Mouse (Mus musculus): Measurements from ENCODE around the gene Txnip. TPM values are rescaled to one million over a fixed set of nuclear protein-coding genes. Genes with fewer than 3 reads are reported as not detected.

Gene Txnip
- polyA plus RNA-seq, 1 experiment from 2014 or later, result 48.9 TPM

- no peak overlapping the region for H3K27ac ChIP-seq (ENCODE audit: low read depth, low read length)
- no peak overlapping the region for H3K4me2 ChIP-seq (ENCODE audit: low read depth, low read length)
- H3K4me1 ChIP-seq (ENCODE audit: control insufficient read depth, insufficient read depth, low read length), result no peaks in the 10 kb centered on the region
- H3K9ac ChIP-seq (replicated peaks; ENCODE audit: low read depth, low read length), result no peak overlapping the region
- no peaks in the 10 kb centered on the region for H3K27me3 ChIP-seq (ENCODE audit: control insufficient read depth, insufficient read depth, low read length)
- H3K4me3 ChIP-seq (ENCODE audit: low read depth, low read length), result no peak overlapping the region
- no peaks in the 10 kb centered on the region for H3K36me3 ChIP-seq (ENCODE audit: control insufficient read depth, insufficient read depth, low read length)
- peak; percentile 21; the same call in 1 of the 2 replicates for ATAC-seq (ENCODE audit: low read depth)
- no peaks in the 10 kb centered on the region for H3K9me3 ChIP-seq (ENCODE audit: control insufficient read depth, low read length)
- 42% methylated on average over 4 of the region's 4 CpGs for WGBS
These were observed 10.9 kb upstream of the Txnip start for GRCm38 (mm10) chr3:96546880-96547279.

GRCm38 (mm10) chr3:96547389-96547960 is 10.3 kb upstream of the Txnip start:
- no peak overlapping the region for H3K27ac ChIP-seq (ENCODE audit: low read depth, low read length)
- peak overlapping the region; percentile 9; the same call in 1 of the 2 replicates for H3K4me2 ChIP-seq (ENCODE audit: low read depth, low read length)
- no peaks in the 10 kb centered on the region for H3K4me1 ChIP-seq (ENCODE audit: control insufficient read depth, insufficient read depth, low read length)
- ATAC-seq (ENCODE audit: low read depth), result peak; percentile 63; the same call in 1 of the 2 replicates
- WGBS, result 12% methylated on average over 14 of the region's 14 CpGs
- H3K9me3 ChIP-seq (ENCODE audit: control insufficient read depth, low read length), result no peaks in the 10 kb centered on the region
- H3K4me3 ChIP-seq (ENCODE audit: low read depth, low read length), result no peak overlapping the region
- H3K27me3 ChIP-seq (ENCODE audit: control insufficient read depth, insufficient read depth, low read length), result no peaks in the 10 kb centered on the region
- no peak overlapping the region for H3K9ac ChIP-seq (replicated peaks; ENCODE audit: low read depth, low read length)
- no peaks in the 10 kb centered on the region for H3K36me3 ChIP-seq (ENCODE audit: control insufficient read depth, insufficient read depth, low read length)

- Histone ChIP-seq H3K4me1 (ENCODE audit: control insufficient read depth, insufficient read depth, low read length) (no peaks in the 10 kb centered on the region), H3K9ac (replicated peaks; ENCODE audit: low read depth, low read length) (no peak overlapping the region), H3K4me2 (ENCODE audit: low read depth, low read length) (no peak overlapping the region), H3K9me3 (ENCODE audit: control insufficient read depth, low read length) (no peaks in the 10 kb centered on the region), H3K36me3 (ENCODE audit: control insufficient read depth, insufficient read depth, low read length) (no peaks in the 10 kb centered on the region), H3K27ac (ENCODE audit: low read depth, low read length) (no peak overlapping the region), H3K4me3 (ENCODE audit: low read depth, low read length) (no peak overlapping the region), H3K27me3 (ENCODE audit: control insufficient read depth, insufficient read depth, low read length) (no peaks in the 10 kb centered on the region)
- 80% methylated on average over 7 of the region's 7 CpGs for WGBS
- no peak for ATAC-seq (ENCODE audit: low read depth)
These were observed 8.9 kb upstream of the Txnip start for GRCm38 (mm10) chr3:96548824-96549223.

GRCm38 (mm10) chr3:96549346-96549745 is 8.4 kb upstream of the Txnip start:
- WGBS, result 84% methylated on average over 5 of the region's 5 CpGs
- no peak for ATAC-seq (ENCODE audit: low read depth)
- Histone ChIP-seq H3K4me2 (ENCODE audit: low read depth, low read length) (no peak overlapping the region), H3K9ac (replicated peaks; ENCODE audit: low read depth, low read length) (no peak overlapping the region), H3K36me3 (ENCODE audit: control insufficient read depth, insufficient read depth, low read length) (no peaks in the 10 kb centered on the region), H3K4me3 (ENCODE audit: low read depth, low read length) (no peak overlapping the region), H3K27me3 (ENCODE audit: control insufficient read depth, insufficient read depth, low read length) (no peaks in the 10 kb centered on the region), H3K27ac (ENCODE audit: low read depth, low read length) (no peak overlapping the region), H3K4me1 (ENCODE audit: control insufficient read depth, insufficient read depth, low read length) (no peaks in the 10 kb centered on the region), H3K9me3 (ENCODE audit: control insufficient read depth, low read length) (no peaks in the 10 kb centered on the region)

- H3K4me1 ChIP-seq (ENCODE audit: control insufficient read depth, insufficient read depth, low read length), result peaks cover 5% of the 10 kb centered on the region; the same call in 1 of the 2 replicates
- no peaks in the 10 kb centered on the region for H3K27me3 ChIP-seq (ENCODE audit: control insufficient read depth, insufficient read depth, low read length)
- no peak overlapping the region for H3K4me3 ChIP-seq (ENCODE audit: low read depth, low read length)
- H3K36me3 ChIP-seq (ENCODE audit: control insufficient read depth, insufficient read depth, low read length), result no peaks in the 10 kb centered on the region
- H3K9me3 ChIP-seq (ENCODE audit: control insufficient read depth, low read length), result no peaks in the 10 kb centered on the region
- H3K4me2 ChIP-seq (ENCODE audit: low read depth, low read length), result no peak overlapping the region
- H3K9ac ChIP-seq (replicated peaks; ENCODE audit: low read depth, low read length), result no peak overlapping the region
- no peak for ATAC-seq (ENCODE audit: low read depth)
- H3K27ac ChIP-seq (ENCODE audit: low read depth, low read length), result no peak overlapping the region
- 14% methylated on average over 8 of the region's 8 CpGs for WGBS
These were observed 6.6 kb upstream of the Txnip start for GRCm38 (mm10) chr3:96551203-96551602.

- 76% methylated on average over 7 of the region's 7 CpGs for WGBS
- no peak for ATAC-seq (ENCODE audit: low read depth)
- no peak overlapping the region for H3K4me2 ChIP-seq (ENCODE audit: low read depth, low read length)
- H3K36me3 ChIP-seq (ENCODE audit: control insufficient read depth, insufficient read depth, low read length), result no peaks in the 10 kb centered on the region
- H3K4me3 ChIP-seq (ENCODE audit: low read depth, low read length), result no peak overlapping the region
- H3K4me1 ChIP-seq (ENCODE audit: control insufficient read depth, insufficient read depth, low read length), result peaks cover 7% of the 10 kb centered on the region; the same call in 1 of the 2 replicates
- no peaks in the 10 kb centered on the region for H3K27me3 ChIP-seq (ENCODE audit: control insufficient read depth, insufficient read depth, low read length)
- no peak overlapping the region for H3K27ac ChIP-seq (ENCODE audit: low read depth, low read length)
- H3K9ac ChIP-seq (replicated peaks; ENCODE audit: low read depth, low read length), result no peak overlapping the region
- H3K9me3 ChIP-seq (ENCODE audit: control insufficient read depth, low read length), result no peaks in the 10 kb centered on the region
These were observed 5.9 kb upstream of the Txnip start for GRCm38 (mm10) chr3:96551890-96552289.

- no peak overlapping the region for H3K4me3 ChIP-seq (ENCODE audit: low read depth, low read length)
- H3K9ac ChIP-seq (replicated peaks; ENCODE audit: low read depth, low read length), result no peak overlapping the region
- no peaks in the 10 kb centered on the region for H3K27me3 ChIP-seq (ENCODE audit: control insufficient read depth, insufficient read depth, low read length)
- no peaks in the 10 kb centered on the region for H3K9me3 ChIP-seq (ENCODE audit: control insufficient read depth, low read length)
- WGBS, result 81% methylated on average over 6 of the region's 6 CpGs
- no peaks in the 10 kb centered on the region for H3K36me3 ChIP-seq (ENCODE audit: control insufficient read depth, insufficient read depth, low read length)
- H3K27ac ChIP-seq (ENCODE audit: low read depth, low read length), result no peak overlapping the region
- H3K4me2 ChIP-seq (ENCODE audit: low read depth, low read length), result no peak overlapping the region
- ATAC-seq (ENCODE audit: low read depth), result no peak
- H3K4me1 ChIP-seq (ENCODE audit: control insufficient read depth, insufficient read depth, low read length), result peaks cover 7% of the 10 kb centered on the region; the same call in 1 of the 2 replicates
These were observed 4.2 kb upstream of the Txnip start for GRCm38 (mm10) chr3:96553601-96554000.

GRCm38 (mm10) chr3:96554251-96554650 is 3.5 kb upstream of the Txnip start:
- H3K9me3 ChIP-seq (ENCODE audit: control insufficient read depth, low read length), result no peaks in the 10 kb centered on the region
- H3K27me3 ChIP-seq (ENCODE audit: control insufficient read depth, insufficient read depth, low read length), result no peaks in the 10 kb centered on the region
- no peak for ATAC-seq (ENCODE audit: low read depth)
- H3K4me3 ChIP-seq (ENCODE audit: low read depth, low read length), result no peak overlapping the region
- H3K36me3 ChIP-seq (ENCODE audit: control insufficient read depth, insufficient read depth, low read length), result no peaks in the 10 kb centered on the region
- no peak overlapping the region for H3K4me2 ChIP-seq (ENCODE audit: low read depth, low read length)
- WGBS, result 89% methylated on average over 6 of the region's 6 CpGs
- no peak overlapping the region for H3K9ac ChIP-seq (replicated peaks; ENCODE audit: low read depth, low read length)
- peaks cover 11% of the 10 kb centered on the region for H3K4me1 ChIP-seq (ENCODE audit: control insufficient read depth, insufficient read depth, low read length)
- no peak overlapping the region for H3K27ac ChIP-seq (ENCODE audit: low read depth, low read length)

GRCm38 (mm10) chr3:96555041-96555596 is 2.6 kb upstream of the Txnip start:
- Histone ChIP-seq H3K9me3 (ENCODE audit: control insufficient read depth, low read length) (no peaks in the 10 kb centered on the region), H3K36me3 (ENCODE audit: control insufficient read depth, insufficient read depth, low read length) (no peaks in the 10 kb centered on the region; the same call in 1 of the 2 replicates), H3K4me3 (ENCODE audit: low read depth, low read length) (no peak overlapping the region), H3K27me3 (ENCODE audit: control insufficient read depth, insufficient read depth, low read length) (no peaks in the 10 kb centered on the region), H3K9ac (replicated peaks; ENCODE audit: low read depth, low read length) (no peak overlapping the region), H3K27ac (ENCODE audit: low read depth, low read length) (peak overlapping the region; percentile 70), H3K4me1 (ENCODE audit: control insufficient read depth, insufficient read depth, low read length) (peaks cover 20% of the 10 kb centered on the region), H3K4me2 (ENCODE audit: low read depth, low read length) (no peak overlapping the region; the same call in 1 of the 2 replicates)
- WGBS, result 16% methylated on average over 12 of the region's 12 CpGs
- ATAC-seq (ENCODE audit: low read depth), result peak; percentile 5; the same call in 1 of the 2 replicates

Measured in neural tube, embryonic 14.5 days (tissue).